Mouse (Mus musculus): ENCODE data around the gene Abcb1b. TPM values are rescaled to one million over a fixed set of nuclear protein-coding genes. Genes with fewer than 3 reads are reported as not detected.
A peak's percentile ranks its signal among the peaks of the same experiment; 100 is the strongest.

Abcb1b gene
- polyA plus RNA-seq, 1 experiment from 2014 or later, result 0.78 TPM

DNA sequence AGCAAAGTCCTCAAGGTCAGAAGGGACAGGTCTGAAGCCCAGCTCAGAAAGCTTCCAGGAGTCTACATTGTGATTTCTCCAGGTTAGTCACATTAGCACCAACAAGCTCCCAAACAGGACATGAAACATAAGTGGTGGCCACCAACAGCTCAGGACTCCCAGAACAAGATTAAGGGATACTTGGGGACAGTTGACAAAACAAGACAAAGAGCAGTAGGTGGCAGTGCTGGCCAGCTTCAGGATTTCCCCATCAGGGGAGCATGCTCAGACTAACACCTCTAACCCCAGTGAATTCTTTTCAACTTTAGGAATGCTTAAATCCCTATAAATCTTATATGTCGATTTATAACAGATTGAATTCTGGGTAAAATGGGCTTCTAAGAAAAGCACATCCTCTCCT is 70.1 kb downstream of the Abcb1b start:
- WGBS, result 8% methylated on average over 1 of the region's 1 CpGs
- H3K27me3 ChIP-seq, result no peaks in the 10 kb centered on the region
- ATAC-seq (replicated peaks), result no peak

DNA sequence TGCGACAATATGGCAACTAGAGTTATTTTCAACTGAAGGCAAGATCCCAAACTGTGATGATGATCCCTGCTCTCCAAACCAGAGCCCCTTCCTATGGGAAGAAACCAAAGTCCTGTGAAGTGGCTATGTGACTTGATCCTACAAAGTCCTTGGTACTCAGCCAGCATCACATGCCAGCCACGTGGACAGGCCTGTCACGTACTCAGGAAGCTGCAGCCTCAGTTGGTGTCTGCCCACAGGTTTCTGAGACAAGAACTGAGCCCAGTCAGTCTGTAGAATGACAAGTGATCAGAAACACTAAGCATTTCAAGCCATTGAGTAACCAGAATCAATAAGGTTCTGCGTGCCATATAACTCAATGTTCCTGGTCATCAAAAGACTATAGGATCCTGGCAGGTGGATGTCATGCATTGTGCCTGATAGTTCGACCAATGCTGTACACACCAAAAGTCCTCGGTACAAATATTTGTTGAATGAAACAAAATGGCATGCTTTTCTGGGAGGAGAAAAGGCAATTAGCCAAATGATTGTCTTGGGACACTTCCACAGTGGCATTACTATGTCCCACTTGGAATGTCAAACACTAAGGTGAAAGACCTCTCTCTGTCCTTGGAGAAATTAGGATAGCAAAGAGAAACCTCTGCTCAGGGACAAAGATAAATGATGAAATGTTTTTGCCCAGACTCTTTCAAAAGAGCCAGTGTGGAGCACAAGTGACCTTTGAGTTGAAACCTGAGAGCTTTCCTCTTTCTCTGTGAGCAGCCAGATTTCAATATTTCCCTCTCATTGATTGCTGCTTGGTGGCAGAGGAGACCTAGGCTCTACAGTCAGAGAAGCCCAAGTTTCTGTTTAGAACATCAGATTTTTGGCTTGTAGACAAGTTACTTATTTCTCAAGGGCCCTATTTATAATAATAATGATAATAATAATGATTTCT is 75.3 kb downstream of the Abcb1b start:
- Histone ChIP-seq H3K4me2 (replicated peaks) (no peak overlapping the region), H3K36me3 (no peaks in the 10 kb centered on the region), H3K27me3 (no peaks in the 10 kb centered on the region), H3K9me3 (no peaks in the 10 kb centered on the region), H3K4me3 (no peak overlapping the region), H3K4me1 (no peaks in the 10 kb centered on the region), H3K27ac (replicated peaks) (no peak overlapping the region), H3K9ac (replicated peaks) (no peak overlapping the region)
- no peak for ATAC-seq (replicated peaks)
- 89% methylated on average over 6 of the region's 6 CpGs for WGBS

More for the DNA sequence above, 70.1 kb downstream of the Abcb1b start:
- no peaks in the 10 kb centered on the region for H3K9me3 ChIP-seq
- H3K27ac ChIP-seq (replicated peaks), result no peak overlapping the region
- H3K4me2 ChIP-seq (replicated peaks), result no peak overlapping the region
- no peaks in the 10 kb centered on the region for H3K36me3 ChIP-seq
- H3K4me1 ChIP-seq, result no peaks in the 10 kb centered on the region; the same call in 1 of the 2 replicates
- no peak overlapping the region for H3K9ac ChIP-seq (replicated peaks)
- no peak overlapping the region for H3K4me3 ChIP-seq

DNA sequence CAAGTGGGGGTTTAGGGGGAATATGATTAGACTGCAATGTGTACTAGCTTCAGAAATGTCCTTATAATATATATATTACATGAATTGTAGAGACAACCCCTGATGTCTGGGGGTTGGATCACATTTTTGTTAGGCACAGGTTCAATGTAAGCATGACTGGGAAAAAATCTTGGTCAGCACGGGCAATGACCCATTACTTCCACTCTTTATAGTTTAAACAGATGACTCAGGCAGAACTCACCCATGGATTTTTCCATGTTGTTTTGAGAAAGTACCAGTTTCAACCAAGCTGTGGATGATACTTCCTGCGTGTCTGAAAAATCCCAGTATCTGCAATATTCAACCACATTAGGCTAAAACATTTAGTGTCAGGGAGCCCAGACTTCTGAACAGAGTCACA is 79.1 kb downstream of the Abcb1b start:
- Histone ChIP-seq H3K9ac (replicated peaks) (no peak overlapping the region), H3K27me3 (no peaks in the 10 kb centered on the region), H3K9me3 (no peaks in the 10 kb centered on the region), H3K4me3 (no peak overlapping the region), H3K4me1 (no peaks in the 10 kb centered on the region), H3K36me3 (no peaks in the 10 kb centered on the region), H3K4me2 (replicated peaks) (no peak overlapping the region), H3K27ac (replicated peaks) (no peak overlapping the region)
- WGBS, result 92% methylated on average over 2 of the region's 2 CpGs
- ATAC-seq (replicated peaks), result no peak

DNA sequence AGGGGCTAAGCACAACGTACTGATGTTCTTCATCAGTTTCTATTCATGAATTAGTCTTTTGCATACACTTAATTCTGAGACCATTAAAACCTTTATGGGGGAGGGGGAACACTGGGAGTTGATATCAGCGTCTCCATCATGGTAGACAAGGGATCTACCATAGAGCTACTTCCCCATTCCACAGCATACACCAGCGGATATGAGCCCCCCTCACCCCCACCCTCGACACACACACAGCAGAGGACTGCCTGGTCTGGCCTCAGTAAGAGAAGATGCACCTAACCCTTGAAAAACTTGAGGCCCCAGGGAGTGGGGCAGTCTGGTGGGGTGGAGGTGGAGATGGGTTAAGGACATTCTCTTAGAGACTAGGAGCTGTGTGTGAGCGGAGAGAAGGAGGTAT is 79.9 kb downstream of the Abcb1b start:
- Histone ChIP-seq H3K4me1 (no peaks in the 10 kb centered on the region), H3K27ac (replicated peaks) (no peak overlapping the region), H3K4me2 (replicated peaks) (no peak overlapping the region), H3K9me3 (no peaks in the 10 kb centered on the region), H3K27me3 (no peaks in the 10 kb centered on the region), H3K9ac (replicated peaks) (no peak overlapping the region), H3K4me3 (no peak overlapping the region), H3K36me3 (no peaks in the 10 kb centered on the region)
- 66% methylated on average over 5 of the region's 5 CpGs for WGBS
- no peak for ATAC-seq (replicated peaks)

DNA sequence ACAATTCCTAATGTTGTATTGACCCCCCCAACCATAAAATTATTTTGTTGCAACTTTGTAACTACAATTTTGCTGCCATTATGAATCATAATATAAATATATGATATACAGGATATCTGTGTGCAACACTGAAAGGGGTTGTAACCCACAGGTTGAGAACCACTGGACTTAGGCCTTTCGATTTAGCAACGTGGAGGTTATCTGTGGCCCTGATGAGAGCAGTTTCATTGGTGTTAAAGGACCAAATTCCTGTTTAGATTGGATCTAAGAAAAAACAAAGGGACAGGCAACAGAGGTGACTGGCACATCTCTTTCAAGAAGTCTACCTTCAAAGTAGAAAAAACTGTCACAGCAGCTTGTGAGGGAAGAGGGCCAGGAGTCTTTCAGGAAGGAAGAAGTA is 87.9 kb downstream of the Abcb1b start:
- Histone ChIP-seq H3K27ac (replicated peaks) (no peak overlapping the region), H3K4me1 (no peaks in the 10 kb centered on the region), H3K4me3 (no peak overlapping the region), H3K4me2 (replicated peaks) (no peak overlapping the region), H3K36me3 (no peaks in the 10 kb centered on the region), H3K9ac (replicated peaks) (no peak overlapping the region), H3K27me3 (no peaks in the 10 kb centered on the region), H3K9me3 (no peaks in the 10 kb centered on the region)
- ATAC-seq (replicated peaks), result no peak
- 79% methylated on average over 2 of the region's 2 CpGs for WGBS

DNA sequence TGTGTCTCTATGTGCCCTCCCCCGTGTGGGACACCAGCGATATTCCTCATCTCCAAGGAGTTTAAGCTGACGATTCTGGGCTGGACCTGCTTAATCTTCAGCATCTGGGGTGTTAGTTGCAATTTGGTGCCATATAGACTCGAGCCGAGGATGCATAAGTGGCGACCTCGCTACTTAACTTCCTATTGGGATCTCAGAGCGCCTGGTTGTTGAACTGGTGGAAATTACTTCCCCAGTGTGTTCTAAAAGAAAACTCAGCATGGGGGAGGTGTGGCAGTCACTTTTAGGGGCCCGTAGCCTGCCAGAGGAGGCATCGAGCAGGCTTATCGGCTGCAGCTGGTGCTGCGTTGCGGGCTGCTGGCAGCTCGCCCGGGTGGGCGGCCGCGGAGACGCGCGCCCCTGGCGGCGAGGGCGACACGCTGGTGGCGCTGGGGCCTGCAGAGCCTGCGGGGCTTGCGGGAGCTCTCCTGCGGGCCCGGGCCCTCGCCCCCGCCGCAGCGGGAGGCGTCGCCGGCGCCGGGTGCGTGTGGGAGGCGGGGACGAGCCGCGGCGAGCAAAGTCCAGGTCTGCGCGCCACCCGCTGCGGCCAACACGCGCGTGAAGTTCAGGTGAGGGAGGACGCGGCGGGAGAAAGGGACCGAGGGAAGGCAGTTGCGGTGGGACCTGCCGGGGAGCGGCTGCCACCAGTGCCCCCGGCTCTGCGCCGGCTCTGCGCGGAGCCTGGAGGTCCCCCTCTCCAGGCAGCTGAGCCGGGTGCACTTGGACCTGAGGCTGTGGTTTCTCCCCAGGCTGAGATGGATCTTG is 95.6 kb downstream of the Abcb1b start, which contains the start of gene Abcb4:
TSS of gene Abcb4 (plus strand) at position 418 of the 804 bp plus-strand sequence.
- H3K9ac ChIP-seq (replicated peaks), result peak within 1 kb of the TSS; percentile 41
- H3K4me3 ChIP-seq, result peak within 1 kb of the TSS; percentile 52
- peak; percentile 96 for ATAC-seq (replicated peaks)
- no peaks in the 10 kb centered on the region for H3K9me3 ChIP-seq
- H3K4me1 ChIP-seq, result peaks cover 8% of the 10 kb centered on the region
- under 1% methylated on average over 65 of the region's 65 CpGs for WGBS
- no peak within 1 kb of the TSS for H3K27ac ChIP-seq (replicated peaks)
- peak within 1 kb of the TSS; percentile 74 for H3K4me2 ChIP-seq (replicated peaks)
- H3K36me3 ChIP-seq, result no peaks in the 10 kb centered on the region
- H3K27me3 ChIP-seq, result no peaks in the 10 kb centered on the region

DNA sequence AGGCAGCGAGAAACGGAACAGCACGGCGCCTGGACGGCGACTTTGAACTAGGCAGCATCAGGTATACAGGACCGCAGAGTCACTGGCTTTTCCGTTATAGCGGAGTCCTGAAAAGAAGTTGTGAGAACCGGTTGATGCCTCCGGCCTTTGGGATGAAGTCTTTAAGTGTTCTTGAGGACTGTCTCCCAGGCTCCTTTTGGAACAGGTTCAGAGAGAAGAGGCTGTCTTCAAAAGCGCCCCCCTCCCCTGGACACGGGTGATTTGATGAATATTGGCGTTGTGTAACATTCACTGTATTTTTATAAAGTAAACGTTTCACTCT is 96.1 kb downstream of the Abcb1b start:
- Histone ChIP-seq H3K9me3 (no peaks in the 10 kb centered on the region), H3K27me3 (no peaks in the 10 kb centered on the region), H3K4me2 (replicated peaks) (peak overlapping the region; percentile 74), H3K36me3 (no peaks in the 10 kb centered on the region), H3K27ac (replicated peaks) (no peak overlapping the region), H3K4me3 (peak overlapping the region; percentile 52), H3K9ac (replicated peaks) (peak overlapping the region; percentile 41), H3K4me1 (peaks cover 8% of the 10 kb centered on the region)
- ATAC-seq (replicated peaks), result no peak; the same call in 1 of the 2 replicates
- WGBS, result 5% methylated on average over 15 of the region's 15 CpGs

DNA sequence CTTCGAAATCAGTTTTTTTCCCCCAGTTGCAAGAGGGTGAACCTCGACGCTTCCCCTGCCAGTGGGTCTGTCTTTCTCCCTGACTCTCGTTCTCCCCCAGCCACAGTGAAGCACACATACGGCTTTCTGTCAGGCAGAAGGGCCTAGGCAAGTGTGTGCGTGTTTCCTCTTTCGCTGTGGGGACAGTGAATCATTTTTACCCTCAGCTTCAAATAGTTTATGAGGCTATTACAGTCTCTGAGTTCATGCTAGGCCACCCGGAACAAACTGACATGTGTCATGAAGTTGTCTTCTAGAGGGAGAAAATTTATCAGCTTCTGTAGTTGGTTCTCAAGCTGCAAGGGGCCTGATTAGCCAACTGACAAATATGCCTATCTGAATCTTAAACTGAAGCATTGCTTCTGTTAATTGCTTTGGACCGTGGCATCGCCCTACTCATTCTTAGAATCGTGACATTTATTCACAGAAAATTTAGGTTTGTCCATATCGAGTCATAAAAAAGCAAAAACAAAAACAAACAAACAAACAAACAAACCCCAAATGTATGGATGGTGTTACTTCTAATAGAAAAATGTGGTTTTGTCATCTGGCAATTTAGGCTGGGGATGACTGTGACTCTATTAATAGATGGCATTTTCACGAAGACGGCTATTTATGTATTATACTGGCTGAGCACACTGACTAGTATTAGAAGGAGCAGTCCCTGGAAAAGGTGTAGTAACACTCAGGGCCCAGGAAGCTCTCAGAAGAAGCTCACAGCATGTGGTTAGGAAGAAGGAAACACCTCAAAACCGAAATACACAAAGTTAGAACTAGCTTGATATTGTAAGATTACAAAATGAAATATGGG is 96.9 kb downstream of the Abcb1b start:
- WGBS, result 74% methylated on average over 15 of the region's 15 CpGs
- no peak for ATAC-seq (replicated peaks)

DNA sequence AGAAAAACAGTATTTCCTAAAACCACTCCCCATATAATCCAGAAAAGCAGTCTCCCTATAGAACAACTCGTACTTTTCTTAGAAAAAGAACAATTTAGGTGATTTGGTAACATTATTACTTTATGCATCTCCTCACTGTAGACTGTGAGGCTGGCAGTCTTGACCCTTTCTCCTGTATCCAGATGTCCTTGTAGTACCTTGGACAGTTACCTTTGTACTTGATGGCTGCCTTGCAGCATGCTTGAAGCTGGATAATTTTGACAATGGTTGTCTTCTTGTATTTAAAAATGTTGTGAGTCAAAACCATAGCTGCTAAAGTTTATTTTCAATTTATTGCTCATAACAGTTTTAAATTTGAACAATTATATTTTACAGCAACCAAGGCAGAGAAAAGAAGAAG is 98.3 kb downstream of the Abcb1b start:
- Histone ChIP-seq H3K9me3 (no peaks in the 10 kb centered on the region), H3K4me3 (no peak overlapping the region), H3K4me1 (peaks cover 8% of the 10 kb centered on the region), H3K4me2 (replicated peaks) (no peak overlapping the region), H3K27me3 (no peaks in the 10 kb centered on the region), H3K9ac (replicated peaks) (no peak overlapping the region), H3K27ac (replicated peaks) (no peak overlapping the region), H3K36me3 (no peaks in the 10 kb centered on the region)
- no peak for ATAC-seq (replicated peaks)
- 77% methylated on average over 1 of the region's 1 CpGs for WGBS

More for the DNA sequence above, 96.9 kb downstream of the Abcb1b start:
- no peak overlapping the region for H3K9ac ChIP-seq (replicated peaks)
- no peak overlapping the region for H3K27ac ChIP-seq (replicated peaks)
- H3K36me3 ChIP-seq, result no peaks in the 10 kb centered on the region
- H3K9me3 ChIP-seq, result no peaks in the 10 kb centered on the region
- H3K4me1 ChIP-seq, result peaks cover 8% of the 10 kb centered on the region
- no peaks in the 10 kb centered on the region for H3K27me3 ChIP-seq
- no peak overlapping the region for H3K4me3 ChIP-seq
- no peak overlapping the region for H3K4me2 ChIP-seq (replicated peaks)

DNA sequence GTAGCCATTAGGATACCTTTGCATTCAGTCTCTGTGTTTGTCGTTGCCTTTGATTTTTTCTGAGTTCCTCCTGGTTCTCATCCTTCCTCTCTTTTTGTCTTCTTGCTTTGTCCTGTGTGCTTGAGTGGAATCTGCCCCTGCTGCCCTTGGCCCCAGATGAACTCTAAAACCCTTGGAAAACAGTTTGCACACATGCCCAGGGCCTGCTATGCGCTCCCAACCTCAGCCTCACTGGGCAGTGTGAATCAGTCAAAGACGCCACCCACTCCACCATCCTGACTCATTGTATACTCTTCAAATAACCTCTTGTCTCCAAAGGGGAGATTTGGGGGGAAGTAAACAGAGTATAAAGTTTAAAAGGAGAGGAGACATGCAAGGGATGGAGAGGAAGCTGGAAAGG is 100.3 kb downstream of the Abcb1b start:
- no peak overlapping the region for H3K4me2 ChIP-seq (replicated peaks)
- no peak overlapping the region for H3K27ac ChIP-seq (replicated peaks)
- no peaks in the 10 kb centered on the region for H3K9me3 ChIP-seq
- no peak for ATAC-seq (replicated peaks)
- 74% methylated on average over 3 of the region's 3 CpGs for WGBS
- no peak overlapping the region for H3K4me3 ChIP-seq
- H3K4me1 ChIP-seq, result peaks cover under 1% of the 10 kb centered on the region
- no peak overlapping the region for H3K9ac ChIP-seq (replicated peaks)
- no peaks in the 10 kb centered on the region for H3K27me3 ChIP-seq
- H3K36me3 ChIP-seq, result no peaks in the 10 kb centered on the region

DNA sequence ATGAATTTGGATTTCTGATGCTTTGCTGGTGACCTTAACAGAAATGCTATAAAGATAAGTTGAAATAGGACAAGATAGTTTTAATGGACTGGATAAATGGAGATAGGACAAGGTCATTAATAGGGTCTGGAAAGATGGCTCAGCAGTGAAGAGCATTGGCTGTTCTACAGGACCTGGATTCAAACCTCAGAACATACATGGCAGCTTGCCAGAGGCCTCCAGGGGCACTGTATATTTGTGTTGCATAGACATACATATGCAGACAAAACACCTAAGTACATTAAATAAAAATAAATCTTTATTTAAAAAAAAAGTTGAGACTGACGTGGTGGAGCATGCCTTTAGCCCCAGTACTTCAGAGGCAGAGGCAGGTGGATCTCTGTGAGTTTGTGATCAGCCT is 103.1 kb downstream of the Abcb1b start:
- Histone ChIP-seq H3K36me3 (no peaks in the 10 kb centered on the region), H3K9me3 (no peaks in the 10 kb centered on the region), H3K27me3 (no peaks in the 10 kb centered on the region), H3K4me1 (no peaks in the 10 kb centered on the region), H3K27ac (replicated peaks) (no peak overlapping the region), H3K4me3 (no peak overlapping the region), H3K4me2 (replicated peaks) (no peak overlapping the region), H3K9ac (replicated peaks) (no peak overlapping the region)
- no peak for ATAC-seq (replicated peaks)
- WGBS, result 92% methylated on average over 1 of the region's 1 CpGs

Data from forebrain, embryonic 15.5 days (tissue).